8 mouse cellular contexts compared by ENCODE assay signal in genomic region chr12:80518393-80518756, GRCm38 (mm10). TPM values are rescaled to one million over a fixed set of nuclear protein-coding genes. Genes with fewer than 3 reads are reported as not detected.
A peak's percentile ranks its signal among the peaks of the same experiment; 100 is the strongest.
DNase-seq lines count a peak whose midpoint lies in the region; ATAC-seq and TF ChIP-seq lines count a peak whose summit lies in the region.

No protein-coding gene starts in this region.

- no peak overlapping the region for H3K27ac ChIP-seq in heart, adult 2 months
- H3K27ac ChIP-seq in testis, adult 2 months (ENCODE audit: control insufficient read depth, insufficient read depth, low read depth, low read length): no peak overlapping the region
- peak overlapping the region; percentile 88 for H3K27ac ChIP-seq in hindbrain, embryonic 12.5 days
- H3K27ac ChIP-seq in midbrain, embryonic 15.5 days: peak overlapping the region; percentile 91

- no peaks in the 10 kb centered on the region for H3K79me2 ChIP-seq in heart, adult 2 months (replicated peaks; ENCODE audit: control insufficient read depth, insufficient read depth, low read length)

- intact Hi-C loops in heart, adult 2 months (cut with DNase I): no loop called here
- intact Hi-C loops in heart, postnatal 10 days (cut with DNase I): no loop called here

- TF ChIP-seq CTCF in heart, adult 2 months (IDR thresholded peaks at IDR 0.05): no peak
- no peak for TF ChIP-seq CTCF in testis, adult 2 months (IDR thresholded peaks at IDR 0.05; ENCODE audit: control insufficient read depth, insufficient read depth, insufficient replicate concordance, low read depth, low read length)

- 1% methylated on average over 24 of the region's 25 CpGs for WGBS in heart, adult 2 months
- WGBS in hindbrain, embryonic 12.5 days: 0% methylated on average over 23 of the region's 25 CpGs
- under 1% methylated on average over 25 of the region's 25 CpGs for WGBS in midbrain, embryonic 15.5 days

- ATAC-seq in hindbrain, embryonic 12.5 days (ENCODE audit: low FRiP score): peak; percentile 67
- ATAC-seq in midbrain, embryonic 15.5 days (replicated peaks): peak; percentile 66

- DNase-seq in heart, adult 2 months: no peak
- DNase-seq in heart, postnatal 10 days: no peak
- no peak for DNase-seq in testis, postnatal 14 days (ENCODE audit: low spot score)
- DNase-seq in urinary bladder, postnatal 25 days (ENCODE audit: low spot score): no peak
- DNase-seq in spleen, postnatal 36 days (ENCODE audit: low spot score in 2 of 2): no peak

- no peak for TF ChIP-seq EP300 in heart, adult 2 months (IDR thresholded peaks at IDR 0.05; ENCODE audit: insufficient read depth, low read depth, low read length)

- H3K4me1 ChIP-seq in heart, adult 2 months (ENCODE audit: control insufficient read depth, insufficient read depth, low read length): no peaks in the 10 kb centered on the region; the same call in 1 of the 2 replicates
- peaks cover 22% of the 10 kb centered on the region for H3K4me1 ChIP-seq in testis, adult 2 months (ENCODE audit: control insufficient read depth, insufficient read depth, low read length)
- peaks cover 20% of the 10 kb centered on the region for H3K4me1 ChIP-seq in hindbrain, embryonic 12.5 days
- peaks cover 31% of the 10 kb centered on the region for H3K4me1 ChIP-seq in midbrain, embryonic 15.5 days

- H3K4me3 ChIP-seq in heart, adult 2 months: peak overlapping the region; percentile 52
- H3K4me3 ChIP-seq in testis, adult 2 months (ENCODE audit: control insufficient read depth, low read depth, low read length): peak overlapping the region; percentile 52
- peak overlapping the region; percentile 63 for H3K4me3 ChIP-seq in hindbrain, embryonic 12.5 days
- peak overlapping the region; percentile 66 for H3K4me3 ChIP-seq in midbrain, embryonic 15.5 days

- TF ChIP-seq POLR2A in heart, adult 2 months (IDR thresholded peaks at IDR 0.05; ENCODE audit: insufficient read depth, low read depth, low read length): no peak
- no peak for TF ChIP-seq POLR2A in testis, adult 2 months (IDR thresholded peaks at IDR 0.05; ENCODE audit: control insufficient read depth, low read depth, low read length)

- H3K9ac ChIP-seq in heart, adult 2 months (ENCODE audit: low read depth, low read length): peak overlapping the region; percentile 23; the same call in 1 of the 2 replicates
- peak overlapping the region; percentile 80 for H3K9ac ChIP-seq in hindbrain, embryonic 12.5 days
- peak overlapping the region; percentile 77 for H3K9ac ChIP-seq in midbrain, embryonic 15.5 days

- peaks cover 6% of the 10 kb centered on the region; the same call in 1 of the 2 replicates for H3K27me3 ChIP-seq in heart, adult 2 months (ENCODE audit: control insufficient read depth, insufficient read depth, low read length)
- no peaks in the 10 kb centered on the region for H3K27me3 ChIP-seq in testis, adult 2 months (ENCODE audit: control insufficient read depth, insufficient read depth, low read length)
- peaks cover 44% of the 10 kb centered on the region for H3K27me3 ChIP-seq in hindbrain, embryonic 12.5 days
- H3K27me3 ChIP-seq in midbrain, embryonic 15.5 days (replicated peaks): peaks cover 8% of the 10 kb centered on the region

- no peaks in the 10 kb centered on the region for H3K9me3 ChIP-seq in hindbrain, embryonic 12.5 days (replicated peaks)
- no peaks in the 10 kb centered on the region for H3K9me3 ChIP-seq in midbrain, embryonic 15.5 days

- H3K4me2 ChIP-seq in hindbrain, embryonic 12.5 days (replicated peaks): peak overlapping the region; percentile 94
- H3K4me2 ChIP-seq in midbrain, embryonic 15.5 days: peak overlapping the region; percentile 88

- no peaks in the 10 kb centered on the region for H3K36me3 ChIP-seq in heart, adult 2 months (ENCODE audit: control insufficient read depth, insufficient read depth, low read length)
- H3K36me3 ChIP-seq in testis, adult 2 months (ENCODE audit: control insufficient read depth, insufficient read depth, low read length): no peaks in the 10 kb centered on the region
- H3K36me3 ChIP-seq in hindbrain, embryonic 12.5 days: no peaks in the 10 kb centered on the region
- H3K36me3 ChIP-seq in midbrain, embryonic 15.5 days (replicated peaks): no peaks in the 10 kb centered on the region

RNA-seq across cellular contexts. Expression of gene Galnt16, which starts 0.3 kb away (rescaled TPM):
- total RNA-seq in heart, adult 2 months (2021): 1 to 10 TPM; 2.0 to 3.0 TPM
- 3.0 and 3.4 TPM in 2 replicates for polyA plus RNA-seq in heart, adult 2 months (2012; rRNA removed)
- total RNA-seq in heart, postnatal 10 days (2021): 10 to 100 TPM; 13.4 to 16.0 TPM
- polyA plus RNA-seq in testis, adult 2 months (2012; rRNA removed): 1.5 and 1.7 TPM in 2 replicates
- 21.1 and 22.3 TPM in 2 replicates for polyA plus RNA-seq in hindbrain, embryonic 12.5 days (2016; fragmentation: Nextera tagmentation; extraction: Ambion mirVana)
- 39.5 and 42.4 TPM in 2 replicates for polyA plus RNA-seq in midbrain, embryonic 15.5 days (2015; fragmentation: Nextera tagmentation; extraction: Ambion mirVana)

RNA-seq across cellular contexts. Expression of gene Exd2, which starts 55.5 kb away (rescaled TPM):
- 10 to 100 TPM; 12.9 to 16.8 TPM for total RNA-seq in heart, adult 2 months (2021)
- polyA plus RNA-seq in heart, adult 2 months (2012; rRNA removed): 10.2 and 16.4 TPM in 2 replicates
- 10 to 100 TPM; 12.8 to 13.3 TPM for total RNA-seq in heart, postnatal 10 days (2021)
- 19.0 and 24.2 TPM in 2 replicates for polyA plus RNA-seq in testis, adult 2 months (2012; rRNA removed)
- 51.0 and 52.4 TPM in 2 replicates for polyA plus RNA-seq in hindbrain, embryonic 12.5 days (2016; fragmentation: Nextera tagmentation; extraction: Ambion mirVana)
- 59.6 and 69.7 TPM in 2 replicates for polyA plus RNA-seq in midbrain, embryonic 15.5 days (2015; fragmentation: Nextera tagmentation; extraction: Ambion mirVana)

Comparison
In these comparisons a context has a peak if more than half of its experiments do, and no peak if none do; other contexts are left out.
1. H3K27ac ChIP-seq: peak in hindbrain, embryonic 12.5 days (single experiment) and midbrain, embryonic 15.5 days (single experiment); none in heart, adult 2 months (single experiment) and testis, adult 2 months (single experiment).
2. H3K9ac ChIP-seq: peak in every context shown above with its lines; median percentile 80 in hindbrain, embryonic 12.5 days; 77 in midbrain, embryonic 15.5 days; 23 in heart, adult 2 months.
3. Peak in every context shown above with its lines, with median percentiles within 50 percentile points of each other: H3K4me3 ChIP-seq.